Mouse (Mus musculus): Measurements from ENCODE around the gene Klhdc7b.

DNA sequence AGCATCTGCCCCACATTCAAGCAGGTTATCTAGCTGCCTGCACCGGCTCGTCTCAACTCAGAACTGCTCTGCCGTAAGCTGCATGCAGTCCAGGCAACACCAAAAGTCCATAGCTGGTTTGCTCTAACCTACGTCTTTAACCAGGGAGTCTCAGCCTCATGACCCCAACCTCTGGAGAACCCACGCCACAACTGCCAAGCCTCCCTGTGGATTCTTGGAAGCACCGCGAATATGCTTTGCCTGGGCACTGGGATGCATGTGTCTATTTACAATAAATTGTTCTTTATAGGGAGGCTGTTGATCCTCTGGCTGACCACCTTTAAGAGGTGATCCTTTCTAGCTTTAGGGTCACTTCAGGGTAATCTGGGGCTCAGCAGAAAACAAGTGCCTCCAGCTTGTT is 12.2 kb upstream of the Klhdc7b start:
- TF ChIP-seq POLR2A (IDR thresholded peaks at IDR 0.05; ENCODE audit: low read depth, low read length) (no peak), CTCF (IDR thresholded peaks at IDR 0.05; ENCODE audit: extremely low read depth, insufficient read depth, insufficient read length, insufficient replicate concordance) (no peak)

Data from spleen, adult 2 months (tissue).